Mouse (Mus musculus): ENCODE results near the gene Olfr981. TPM values are rescaled to one million over a fixed set of nuclear protein-coding genes. Genes with fewer than 3 reads are reported as not detected.
A peak's percentile ranks its signal among the peaks of the same experiment; 100 is the strongest.
"Not testable (repeated sequence)": the region's sequence is repeated elsewhere in the genome, so short reads cannot be mapped to it uniquely, and the experiment has no call there.

Gene Olfr981
- 0.11 TPM in 1 of 2 replicates, not detected in the other for polyA plus RNA-seq (2012; rRNA removed)

DNA sequence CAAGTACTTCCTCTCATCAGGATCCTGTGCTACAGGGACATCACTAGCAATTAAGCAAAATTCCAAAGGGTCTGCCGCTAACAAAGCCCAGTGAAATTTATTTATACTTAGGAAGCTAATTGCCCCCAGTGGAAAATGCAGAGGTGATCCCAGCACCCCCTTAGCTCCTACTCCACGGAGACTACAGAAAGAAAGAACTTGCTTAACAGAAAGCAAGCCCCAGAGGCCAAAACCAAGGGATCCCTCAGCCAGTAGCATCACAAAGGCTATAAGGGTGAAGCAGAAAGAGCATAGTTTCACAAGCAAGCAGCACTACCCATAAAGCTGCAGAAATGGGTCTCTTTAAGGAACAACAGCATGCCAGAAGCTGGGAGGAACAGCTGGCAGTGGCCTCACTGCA lies at the start of gene Olfr981:
TSS of gene Olfr981 (plus strand) at position 301 of the 400 bp plus-strand sequence.
- TF ChIP-seq CTCF (IDR thresholded peaks at IDR 0.05; ENCODE audit: control insufficient read depth, insufficient read depth, insufficient replicate concordance, low read depth, low read length) = no peak
- no peak for TF ChIP-seq POLR2A (IDR thresholded peaks at IDR 0.05; ENCODE audit: control insufficient read depth, low read depth, low read length)
- Histone ChIP-seq H3K27me3 (ENCODE audit: control insufficient read depth, insufficient read depth, low read length) (no peaks in the 10 kb centered on the region), H3K4me3 (ENCODE audit: control insufficient read depth, low read depth, low read length) (no peak within 1 kb of the TSS), H3K27ac (ENCODE audit: control insufficient read depth, insufficient read depth, low read depth, low read length) (no peak within 1 kb of the TSS), H3K36me3 (ENCODE audit: control insufficient read depth, insufficient read depth, low read length) (no peaks in the 10 kb centered on the region), H3K4me1 (ENCODE audit: control insufficient read depth, insufficient read depth, low read length) (no peaks in the 10 kb centered on the region)

GRCm38 (mm10) chr9:39976581-39977145 lies 44.6 kb upstream of the Olfr981 start:
- H3K4me1 ChIP-seq (ENCODE audit: control insufficient read depth, insufficient read depth, low read length); H3K36me3 ChIP-seq (ENCODE audit: control insufficient read depth, insufficient read depth, low read length); H3K27me3 ChIP-seq (ENCODE audit: control insufficient read depth, insufficient read depth, low read length); H3K4me3 ChIP-seq (ENCODE audit: control insufficient read depth, low read depth, low read length); H3K27ac ChIP-seq (ENCODE audit: control insufficient read depth, insufficient read depth, low read depth, low read length): not testable (repeated sequence)

GRCm38 (mm10) chr9:39991813-39992212 lies 29.5 kb upstream of the Olfr981 start, which contains the start of gene Olfr978:
TSS of gene Olfr978 (plus strand) at chr9:39992113.
- Histone ChIP-seq H3K4me1 (ENCODE audit: control insufficient read depth, insufficient read depth, low read length) (no peaks in the 10 kb centered on the region), H3K4me3 (ENCODE audit: control insufficient read depth, low read depth, low read length) (no peak within 1 kb of the TSS), H3K27me3 (ENCODE audit: control insufficient read depth, insufficient read depth, low read length) (no peaks in the 10 kb centered on the region), H3K27ac (ENCODE audit: control insufficient read depth, insufficient read depth, low read depth, low read length) (no peak within 1 kb of the TSS), H3K36me3 (ENCODE audit: control insufficient read depth, insufficient read depth, low read length) (no peaks in the 10 kb centered on the region)
- TF ChIP-seq POLR2A (IDR thresholded peaks at IDR 0.05; ENCODE audit: control insufficient read depth, low read depth, low read length) (no peak), CTCF (IDR thresholded peaks at IDR 0.05; ENCODE audit: control insufficient read depth, insufficient read depth, insufficient replicate concordance, low read depth, low read length) (no peak)

DNA sequence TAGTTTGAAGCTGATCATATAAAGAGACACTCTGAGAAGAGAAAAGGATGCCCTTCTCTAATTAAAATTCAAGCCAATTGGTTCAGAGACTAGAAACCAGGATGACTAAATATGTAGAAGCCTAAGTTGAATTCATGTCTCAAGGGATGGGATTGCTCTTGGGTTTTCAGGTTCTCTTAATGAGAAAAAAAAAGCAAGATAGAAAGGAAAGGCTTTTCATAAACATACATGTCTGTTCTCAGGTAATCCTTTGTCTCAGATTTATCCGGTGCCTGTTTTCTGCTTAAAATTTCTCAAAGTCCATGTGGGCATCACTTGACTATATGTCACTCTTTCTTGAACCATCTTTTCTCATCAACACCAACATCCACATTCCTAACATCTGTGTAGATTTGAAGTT lies 17.9 kb upstream of the Olfr981 start, which contains the start of gene Olfr979:
TSS of gene Olfr979 (minus strand) at position 101 of the 400 bp plus-strand sequence.
- no peaks in the 10 kb centered on the region for H3K27me3 ChIP-seq (ENCODE audit: control insufficient read depth, insufficient read depth, low read length)
- H3K4me1 ChIP-seq (ENCODE audit: control insufficient read depth, insufficient read depth, low read length) = no peaks in the 10 kb centered on the region
- H3K27ac ChIP-seq (ENCODE audit: control insufficient read depth, insufficient read depth, low read depth, low read length) = no peak within 1 kb of the TSS
- TF ChIP-seq POLR2A (IDR thresholded peaks at IDR 0.05; ENCODE audit: control insufficient read depth, low read depth, low read length) = no peak
- TF ChIP-seq CTCF (IDR thresholded peaks at IDR 0.05; ENCODE audit: control insufficient read depth, insufficient read depth, insufficient replicate concordance, low read depth, low read length) = no peak
- no peaks in the 10 kb centered on the region for H3K36me3 ChIP-seq (ENCODE audit: control insufficient read depth, insufficient read depth, low read length)
- H3K4me3 ChIP-seq (ENCODE audit: control insufficient read depth, low read depth, low read length) = no peak within 1 kb of the TSS

GRCm38 (mm10) chr9:40009482-40009881 lies 11.8 kb upstream of the Olfr981 start, which contains the start of gene Olfr980:
TSS of gene Olfr980 (minus strand) at chr9:40009582.
- Histone ChIP-seq H3K4me3 (ENCODE audit: control insufficient read depth, low read depth, low read length) (no peak within 1 kb of the TSS), H3K4me1 (ENCODE audit: control insufficient read depth, insufficient read depth, low read length) (no peaks in the 10 kb centered on the region), H3K36me3 (ENCODE audit: control insufficient read depth, insufficient read depth, low read length) (no peaks in the 10 kb centered on the region), H3K27ac (ENCODE audit: control insufficient read depth, insufficient read depth, low read depth, low read length) (no peak within 1 kb of the TSS), H3K27me3 (ENCODE audit: control insufficient read depth, insufficient read depth, low read length) (no peaks in the 10 kb centered on the region)
- TF ChIP-seq CTCF (IDR thresholded peaks at IDR 0.05; ENCODE audit: control insufficient read depth, insufficient read depth, insufficient replicate concordance, low read depth, low read length) (no peak), POLR2A (IDR thresholded peaks at IDR 0.05; ENCODE audit: control insufficient read depth, low read depth, low read length) (no peak)

- peak overlapping the region; percentile 78 for H3K27ac ChIP-seq (ENCODE audit: control insufficient read depth, insufficient read depth, low read depth, low read length)
- no peaks in the 10 kb centered on the region for H3K27me3 ChIP-seq (ENCODE audit: control insufficient read depth, insufficient read depth, low read length)
- no peaks in the 10 kb centered on the region for H3K36me3 ChIP-seq (ENCODE audit: control insufficient read depth, insufficient read depth, low read length)
- TF ChIP-seq CTCF (IDR thresholded peaks at IDR 0.05; ENCODE audit: control insufficient read depth, insufficient read depth, insufficient replicate concordance, low read depth, low read length) (no peak), POLR2A (IDR thresholded peaks at IDR 0.05; ENCODE audit: control insufficient read depth, low read depth, low read length) (peak; percentile 75)
- H3K4me1 ChIP-seq (ENCODE audit: control insufficient read depth, insufficient read depth, low read length) = no peaks in the 10 kb centered on the region
- peak overlapping the region; percentile 77 for H3K4me3 ChIP-seq (ENCODE audit: control insufficient read depth, low read depth, low read length)
Measured at GRCm38 (mm10) chr9:40050138-40050537, 28.9 kb downstream of the Olfr981 start.

DNA sequence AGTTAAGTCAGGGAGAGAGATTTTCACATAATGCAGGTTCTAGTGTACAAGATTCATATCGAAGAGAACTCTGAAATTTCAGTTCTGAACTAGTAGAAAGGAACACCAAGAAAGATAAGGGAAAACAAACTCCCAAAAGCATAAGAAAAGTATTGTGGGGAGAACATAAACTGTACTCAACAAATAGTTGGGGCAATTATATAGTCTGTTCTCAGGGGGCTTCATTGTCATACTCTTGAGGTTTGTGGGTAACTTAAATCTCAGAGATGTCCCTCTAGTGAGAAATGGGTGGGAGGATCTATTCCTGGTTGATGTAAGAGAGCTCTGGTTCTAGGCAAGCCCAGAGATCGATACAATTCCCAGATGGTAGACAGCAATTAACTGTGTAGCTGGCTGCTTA lies 52.3 kb downstream of the Olfr981 start, which contains the start of gene Olfr982:
TSS of gene Olfr982 (plus strand) at position 301 of the 400 bp plus-strand sequence.
- Histone ChIP-seq H3K36me3 (ENCODE audit: control insufficient read depth, insufficient read depth, low read length) (no peaks in the 10 kb centered on the region), H3K27me3 (ENCODE audit: control insufficient read depth, insufficient read depth, low read length) (no peaks in the 10 kb centered on the region), H3K4me1 (ENCODE audit: control insufficient read depth, insufficient read depth, low read length) (no peaks in the 10 kb centered on the region; the same call in 1 of the 2 replicates), H3K27ac (ENCODE audit: control insufficient read depth, insufficient read depth, low read depth, low read length) (no peak within 1 kb of the TSS), H3K4me3 (ENCODE audit: control insufficient read depth, low read depth, low read length) (no peak within 1 kb of the TSS)
- TF ChIP-seq POLR2A (IDR thresholded peaks at IDR 0.05; ENCODE audit: control insufficient read depth, low read depth, low read length) (no peak), CTCF (IDR thresholded peaks at IDR 0.05; ENCODE audit: control insufficient read depth, insufficient read depth, insufficient replicate concordance, low read depth, low read length) (no peak)

Other genes with a start within 250 kb of the Olfr981 start
- not detected in 2 replicates for gene Olfr968, start 238.2 kb upstream of the Olfr981 start, polyA plus RNA-seq (2012; rRNA removed)
- not detected in 2 replicates for gene Olfr969, start 230.5 kb upstream of the Olfr981 start, polyA plus RNA-seq (2012; rRNA removed)
- gene Olfr970, start 212.6 kb upstream of the Olfr981 start, polyA plus RNA-seq (2012; rRNA removed) = not detected in 2 replicates
- not detected in 2 replicates for gene Olfr971, start 184.6 kb upstream of the Olfr981 start, polyA plus RNA-seq (2012; rRNA removed)
- not detected in 2 replicates for gene Olfr972, start 155.0 kb upstream of the Olfr981 start, polyA plus RNA-seq (2012; rRNA removed)
- gene Olfr229, start 114.1 kb upstream of the Olfr981 start, polyA plus RNA-seq (2012; rRNA removed) = not detected in 2 replicates
- not detected in 2 replicates for gene Olfr974, start 84.0 kb upstream of the Olfr981 start, polyA plus RNA-seq (2012; rRNA removed)
- gene Olfr975, start 69.4 kb upstream of the Olfr981 start, polyA plus RNA-seq (2012; rRNA removed) = 0.79 and 1.0 TPM in 2 replicates
- gene Olfr976, start 60.3 kb upstream of the Olfr981 start, polyA plus RNA-seq (2012; rRNA removed) = 0.52 and 0.57 TPM in 2 replicates
- not detected in 2 replicates for gene Olfr978, start 29.4 kb upstream of the Olfr981 start, polyA plus RNA-seq (2012; rRNA removed)
- 0.83 and 0.95 TPM in 2 replicates for gene Olfr979, start 18.0 kb upstream of the Olfr981 start, polyA plus RNA-seq (2012; rRNA removed)
- 0.15 and 0.36 TPM in 2 replicates for gene Olfr980, start 11.9 kb upstream of the Olfr981 start, polyA plus RNA-seq (2012; rRNA removed)
- not detected in 2 replicates for gene Olfr982, start 52.4 kb downstream of the Olfr981 start, polyA plus RNA-seq (2012; rRNA removed)
- not detected in 2 replicates for gene Olfr983, start 72.1 kb downstream of the Olfr981 start, polyA plus RNA-seq (2012; rRNA removed)
- not detected in 2 replicates for gene Olfr984, start 92.7 kb downstream of the Olfr981 start, polyA plus RNA-seq (2012; rRNA removed)
- gene Olfr985, start 108.7 kb downstream of the Olfr981 start, polyA plus RNA-seq (2012; rRNA removed) = not detected in 2 replicates
- 85.4 and 129 TPM in 2 replicates for gene Tmem225, start 126.7 kb downstream of the Olfr981 start, polyA plus RNA-seq (2012; rRNA removed)
- gene Olfr986, start 159.5 kb downstream of the Olfr981 start, polyA plus RNA-seq (2012; rRNA removed) = not detected in 2 replicates
- gene Zfp202, start 170.9 kb downstream of the Olfr981 start, polyA plus RNA-seq (2012; rRNA removed) = 3.4 and 3.9 TPM in 2 replicates
- gene Scn3b, start 247.8 kb downstream of the Olfr981 start, polyA plus RNA-seq (2012; rRNA removed) = 0.15 and 0.20 TPM in 2 replicates

Data from testis, adult 2 months (tissue).